Mouse (Mus musculus): ENCODE results near the gene Gm17019. TPM values are rescaled to one million over a fixed set of nuclear protein-coding genes. Genes with fewer than 3 reads are reported as not detected.
"Not testable (repeated sequence)": the region's sequence is repeated elsewhere in the genome, so short reads cannot be mapped to it uniquely, and the experiment has no call there.

Gene Gm17019
- polyA plus RNA-seq, 1 experiment from 2014 or later: not detected

DNA sequence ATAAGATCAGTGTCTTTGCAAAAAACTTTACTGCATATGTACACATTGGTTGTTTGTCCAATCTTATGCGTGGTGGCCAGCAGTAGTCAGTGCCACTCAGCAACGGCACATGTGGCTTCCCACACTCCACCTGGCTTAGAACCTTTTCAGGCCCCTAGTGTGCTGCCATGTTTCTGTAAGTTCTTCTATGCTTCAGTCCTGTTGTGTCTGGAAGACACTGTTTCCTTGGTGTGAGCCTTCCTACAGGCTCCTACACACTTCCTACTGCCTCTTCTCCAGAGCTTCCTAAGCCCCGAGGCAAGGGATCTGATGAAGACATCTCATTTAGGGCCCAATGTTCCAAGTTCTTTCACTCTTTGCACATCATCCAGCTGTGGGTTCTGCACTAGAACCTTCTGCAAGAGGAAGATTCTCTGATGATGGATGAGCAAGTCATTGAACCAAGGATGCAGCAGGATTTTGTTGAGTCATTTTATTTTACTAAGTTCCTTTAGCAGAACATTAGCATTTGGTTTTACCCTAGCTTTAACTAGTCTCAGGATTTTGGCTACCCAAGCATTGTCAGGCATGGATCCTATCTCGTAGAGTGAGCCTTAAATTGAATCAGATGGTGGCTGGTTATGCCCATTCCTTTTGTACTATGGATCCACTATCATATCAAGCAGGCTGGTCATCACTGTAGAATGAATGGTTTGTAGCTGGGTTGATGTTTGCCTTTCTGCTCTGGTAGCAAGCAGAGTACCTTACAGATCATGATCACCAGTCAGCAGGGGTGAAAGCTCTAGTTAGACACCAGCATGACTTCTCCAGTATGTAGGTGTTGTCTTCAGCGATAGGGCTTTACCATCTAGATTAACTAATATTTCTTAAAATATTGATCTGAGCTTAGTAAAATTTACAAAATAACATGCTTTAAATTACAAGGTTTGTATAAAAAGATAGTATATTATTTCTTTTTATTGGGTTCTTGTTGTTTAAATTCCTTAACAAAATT is 27.9 kb downstream of the Gm17019 start:
- H3K4me1 ChIP-seq (ENCODE audit: control insufficient read depth, insufficient read depth, low read length); H3K27ac ChIP-seq (ENCODE audit: low read depth, low read length): not testable (repeated sequence)

DNA sequence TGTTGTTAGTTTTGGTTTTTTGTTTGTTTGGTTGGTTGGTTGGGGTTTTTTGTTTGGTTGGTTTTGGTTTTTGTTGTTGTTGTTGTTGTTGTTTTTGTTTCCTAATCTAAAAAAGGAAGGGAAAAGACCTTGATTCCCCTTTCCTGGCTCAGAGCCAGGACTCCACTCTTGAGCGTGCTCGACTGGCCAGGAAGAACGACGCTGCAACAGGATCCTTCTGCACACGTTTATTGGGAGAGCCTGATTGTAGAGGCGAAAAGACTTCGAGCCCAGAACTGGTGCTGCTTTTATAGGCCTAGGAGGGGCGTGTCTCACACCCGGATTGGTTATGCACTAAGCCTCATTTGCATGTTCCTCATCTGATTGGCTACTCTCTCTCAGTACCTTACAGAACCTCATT is 34.7 kb downstream of the Gm17019 start:
- H3K4me1 ChIP-seq (ENCODE audit: control insufficient read depth, insufficient read depth, low read length); ATAC-seq; H3K4me3 ChIP-seq (ENCODE audit: low read depth, low read length); H3K4me2 ChIP-seq (ENCODE audit: low read length); H3K9ac ChIP-seq (ENCODE audit: low read length); H3K27me3 ChIP-seq (replicated peaks; ENCODE audit: control insufficient read depth, insufficient read depth, low read length); H3K27ac ChIP-seq (ENCODE audit: low read depth, low read length); H3K36me3 ChIP-seq (ENCODE audit: control insufficient read depth, insufficient read depth, low read length); DNase-seq (ENCODE audit: low spot score): not testable (repeated sequence)
- peaks cover 26% of the 10 kb centered on the region for H3K9me3 ChIP-seq (replicated peaks; ENCODE audit: control insufficient read depth, low read length)
- 76% methylated on average over 9 of the region's 9 CpGs for WGBS

More for the DNA sequence above, 27.9 kb downstream of the Gm17019 start:
- H3K4me3 ChIP-seq (ENCODE audit: low read depth, low read length); H3K27me3 ChIP-seq (replicated peaks; ENCODE audit: control insufficient read depth, insufficient read depth, low read length); H3K9ac ChIP-seq (ENCODE audit: low read length); H3K4me2 ChIP-seq (ENCODE audit: low read length); DNase-seq (ENCODE audit: low spot score); H3K36me3 ChIP-seq (ENCODE audit: control insufficient read depth, insufficient read depth, low read length): not testable (repeated sequence)
- peak; percentile 84 for ATAC-seq
- WGBS: 81% methylated on average over 5 of the region's 5 CpGs
- peaks cover 30% of the 10 kb centered on the region for H3K9me3 ChIP-seq (replicated peaks; ENCODE audit: control insufficient read depth, low read length)

DNA sequence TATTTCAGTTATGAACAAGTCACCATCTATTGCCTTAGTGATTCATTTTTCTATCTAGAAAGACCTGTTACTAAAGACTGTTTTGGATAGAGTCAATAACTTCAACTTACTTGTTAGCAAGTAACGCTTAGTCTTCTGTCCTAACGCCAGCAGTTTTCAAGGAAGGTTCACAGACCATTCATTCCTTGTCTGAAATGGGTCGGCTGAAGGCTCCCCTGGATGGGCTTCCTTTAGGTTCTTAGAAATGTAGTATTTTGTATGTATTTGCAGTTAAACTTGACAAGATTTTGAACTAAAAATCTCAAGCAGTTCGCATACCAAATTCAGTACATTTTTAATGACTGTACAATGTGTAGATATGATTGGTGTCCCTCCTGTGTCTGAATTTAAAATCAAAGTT is 35.2 kb downstream of the Gm17019 start:
- not testable (repeated sequence) for H3K27me3 ChIP-seq (replicated peaks; ENCODE audit: control insufficient read depth, insufficient read depth, low read length); DNase-seq (ENCODE audit: low spot score); H3K27ac ChIP-seq (ENCODE audit: low read depth, low read length); H3K4me3 ChIP-seq (ENCODE audit: low read depth, low read length); H3K9ac ChIP-seq (ENCODE audit: low read length); H3K4me2 ChIP-seq (ENCODE audit: low read length); H3K4me1 ChIP-seq (ENCODE audit: control insufficient read depth, insufficient read depth, low read length); H3K36me3 ChIP-seq (ENCODE audit: control insufficient read depth, insufficient read depth, low read length); ATAC-seq
- peaks cover 24% of the 10 kb centered on the region for H3K9me3 ChIP-seq (replicated peaks; ENCODE audit: control insufficient read depth, low read length)
- WGBS: 84% methylated on average over 4 of the region's 4 CpGs

DNA sequence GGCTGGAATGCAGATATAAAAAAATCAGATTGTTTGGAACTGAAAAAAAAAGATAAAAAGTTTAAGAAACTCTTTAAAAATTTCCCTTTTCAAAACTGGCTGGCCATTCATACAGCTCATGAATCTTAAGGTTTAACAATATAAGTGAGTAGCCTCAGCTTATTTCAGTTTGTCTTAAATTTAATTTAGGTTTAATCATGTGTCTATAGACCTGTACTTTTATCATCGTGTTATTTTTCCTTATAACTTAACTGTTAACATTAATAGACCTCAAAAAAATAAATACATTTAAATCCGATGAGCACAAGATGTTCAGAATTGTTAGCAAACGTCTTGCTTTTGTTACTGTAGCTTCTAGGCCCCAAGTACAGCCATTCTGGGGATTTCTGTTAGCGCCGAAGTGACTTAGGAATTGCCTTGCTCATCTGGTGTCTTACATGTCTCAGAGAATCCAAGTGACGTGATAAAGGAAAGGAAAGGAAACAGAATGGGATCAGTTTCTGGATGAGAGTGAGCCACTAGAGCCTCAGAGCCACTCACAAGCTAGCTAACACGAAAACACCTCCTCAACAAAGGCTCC is 36.0 kb downstream of the Gm17019 start:
- H3K4me3 ChIP-seq (ENCODE audit: low read depth, low read length); DNase-seq (ENCODE audit: low spot score); H3K36me3 ChIP-seq (ENCODE audit: control insufficient read depth, insufficient read depth, low read length); H3K27me3 ChIP-seq (replicated peaks; ENCODE audit: control insufficient read depth, insufficient read depth, low read length); H3K4me1 ChIP-seq (ENCODE audit: control insufficient read depth, insufficient read depth, low read length); H3K4me2 ChIP-seq (ENCODE audit: low read length); H3K9ac ChIP-seq (ENCODE audit: low read length); H3K27ac ChIP-seq (ENCODE audit: low read depth, low read length); ATAC-seq: not testable (repeated sequence)
- peaks cover 19% of the 10 kb centered on the region for H3K9me3 ChIP-seq (replicated peaks; ENCODE audit: control insufficient read depth, low read length)
- 74% methylated on average over 6 of the region's 7 CpGs for WGBS

DNA sequence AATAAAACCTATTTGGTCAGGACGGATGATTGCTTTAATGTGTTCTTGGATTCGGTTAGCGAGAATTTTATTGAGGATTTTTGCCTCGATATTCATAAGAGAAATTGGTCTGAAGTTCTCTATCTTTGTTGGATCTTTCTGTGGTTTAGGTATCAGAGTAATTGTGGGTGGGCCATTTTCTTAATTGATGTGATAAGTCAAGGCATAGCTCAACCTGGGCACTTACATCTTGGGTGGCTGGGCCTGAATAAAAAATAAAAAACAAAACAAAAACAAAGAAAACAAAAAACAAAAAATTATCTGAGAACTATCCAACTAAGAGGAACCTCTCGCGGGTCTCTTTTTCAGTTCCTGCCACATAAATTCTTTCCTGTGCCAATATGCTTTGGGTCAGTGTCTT is 38.7 kb downstream of the Gm17019 start:
- H3K4me3 ChIP-seq (ENCODE audit: low read depth, low read length); H3K27me3 ChIP-seq (replicated peaks; ENCODE audit: control insufficient read depth, insufficient read depth, low read length); H3K4me2 ChIP-seq (ENCODE audit: low read length); H3K27ac ChIP-seq (ENCODE audit: low read depth, low read length); H3K4me1 ChIP-seq (ENCODE audit: control insufficient read depth, insufficient read depth, low read length); DNase-seq (ENCODE audit: low spot score); H3K36me3 ChIP-seq (ENCODE audit: control insufficient read depth, insufficient read depth, low read length); H3K9ac ChIP-seq (ENCODE audit: low read length): not testable (repeated sequence)
- peaks cover 16% of the 10 kb centered on the region; the same call in 1 of the 2 replicates for H3K9me3 ChIP-seq (replicated peaks; ENCODE audit: control insufficient read depth, low read length)
- WGBS: 87% methylated on average over 6 of the region's 6 CpGs
- ATAC-seq: peak; percentile 48; the same call in 1 of the 2 replicates

DNA sequence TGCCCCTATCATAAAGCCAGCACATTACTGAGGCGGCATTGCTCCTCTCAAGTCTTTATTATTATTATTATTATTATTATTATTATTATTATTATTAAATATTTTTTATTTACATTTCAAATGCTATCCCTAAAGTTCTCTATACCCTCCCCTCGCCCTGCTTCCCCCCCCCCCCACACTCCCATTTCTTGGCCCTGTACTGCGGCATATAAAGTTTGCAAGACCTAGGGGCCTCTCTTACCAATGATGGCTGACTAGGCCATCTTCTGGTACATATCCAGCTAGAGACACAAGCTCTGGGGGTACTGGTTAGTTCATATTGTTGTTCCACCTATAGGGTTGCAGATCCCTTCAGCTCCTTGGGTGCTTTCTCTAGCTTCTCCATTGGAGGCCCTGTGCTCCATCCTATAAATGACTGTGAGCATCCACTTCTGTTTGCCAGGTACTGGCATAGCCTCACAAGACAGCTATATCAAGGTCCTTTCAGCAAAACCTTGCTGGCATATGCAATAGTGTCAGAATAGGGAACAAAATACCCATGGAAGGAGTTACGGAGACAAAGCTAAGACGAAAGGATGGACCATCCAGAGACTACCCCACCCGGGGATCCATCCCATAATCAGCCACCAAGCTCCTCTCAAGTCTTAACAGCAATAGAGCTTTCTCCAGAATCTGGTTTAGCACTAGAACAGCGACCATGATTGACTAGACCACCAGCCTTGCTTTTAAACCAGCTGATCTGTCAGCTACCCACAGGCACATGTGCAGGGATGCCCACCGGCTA is 42.2 kb downstream of the Gm17019 start:
- H3K4me1 ChIP-seq (ENCODE audit: control insufficient read depth, insufficient read depth, low read length); H3K4me3 ChIP-seq (ENCODE audit: low read depth, low read length): not testable (repeated sequence)

DNA sequence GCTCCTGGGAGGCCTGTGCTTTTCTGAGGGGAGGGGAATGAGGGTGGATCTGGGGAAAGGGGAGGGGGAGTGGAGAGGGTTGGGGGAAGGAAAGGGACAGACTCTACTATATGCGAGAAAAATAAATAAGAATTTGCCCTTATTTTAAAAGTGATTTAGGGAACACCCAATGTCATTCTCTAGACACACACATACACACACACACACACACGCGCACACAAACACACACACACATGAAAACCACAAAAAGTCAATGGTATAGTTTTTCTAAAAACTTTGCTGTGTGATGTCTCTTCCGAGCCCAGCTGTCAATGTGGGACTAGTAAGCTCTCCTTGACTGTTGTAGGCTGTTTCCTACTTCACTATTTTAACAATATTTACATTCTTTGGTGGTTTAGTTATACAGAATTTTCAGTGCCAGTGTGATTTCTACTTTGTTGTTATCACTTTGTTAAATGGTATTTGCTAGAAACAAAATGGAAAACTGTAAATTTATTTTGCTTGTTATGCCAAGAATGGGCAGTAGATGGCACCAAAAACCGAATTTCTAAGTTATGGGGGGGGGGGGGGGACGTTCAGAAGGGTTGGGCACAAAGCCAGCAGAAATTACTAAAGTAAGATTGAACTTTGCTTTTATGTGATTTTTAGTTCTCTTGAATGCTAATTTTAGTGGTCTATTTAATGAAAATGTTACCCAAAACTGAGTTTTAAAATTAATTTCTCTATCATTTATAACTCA is 46.0 kb downstream of the Gm17019 start:
- WGBS: 40% methylated on average over 5 of the region's 6 CpGs
- DNase-seq (ENCODE audit: low spot score); H3K9me3 ChIP-seq (replicated peaks; ENCODE audit: control insufficient read depth, low read length); H3K36me3 ChIP-seq (ENCODE audit: control insufficient read depth, insufficient read depth, low read length); H3K4me1 ChIP-seq (ENCODE audit: control insufficient read depth, insufficient read depth, low read length); H3K27ac ChIP-seq (ENCODE audit: low read depth, low read length); H3K9ac ChIP-seq (ENCODE audit: low read length); H3K4me3 ChIP-seq (ENCODE audit: low read depth, low read length); ATAC-seq; H3K27me3 ChIP-seq (replicated peaks; ENCODE audit: control insufficient read depth, insufficient read depth, low read length); H3K4me2 ChIP-seq (ENCODE audit: low read length): not testable (repeated sequence)

More for the DNA sequence above, 42.2 kb downstream of the Gm17019 start:
- not testable (repeated sequence) for H3K9ac ChIP-seq (ENCODE audit: low read length); H3K27ac ChIP-seq (ENCODE audit: low read depth, low read length); H3K9me3 ChIP-seq (replicated peaks; ENCODE audit: control insufficient read depth, low read length); DNase-seq (ENCODE audit: low spot score); H3K36me3 ChIP-seq (ENCODE audit: control insufficient read depth, insufficient read depth, low read length); ATAC-seq; H3K4me2 ChIP-seq (ENCODE audit: low read length); H3K27me3 ChIP-seq (replicated peaks; ENCODE audit: control insufficient read depth, insufficient read depth, low read length)
- 79% methylated on average over 7 of the region's 8 CpGs for WGBS
